Mouse (Mus musculus) gastrocnemius, postnatal 4 days (tissue): ENCODE data around the gene Cadm4. TPM values are rescaled to one million over a fixed set of nuclear protein-coding genes. Genes with fewer than 3 reads are reported as not detected.

ENCODE experiments used
- DNase-seq, 2 experiments: peaks; one replicate each; pipeline ENCODE4 v3.0.0; 2021 to 2022; ENCODE audit warnings: low spot score in 2 of 2, mixed read lengths in 2 of 2
- total RNA-seq, 2 experiments: library from RNA; stranded (reverse); gene quantifications; 2 replicates each; pipeline ENCODE4 v1.2.3; 2021

Gene Cadm4
- total RNA-seq, 2 experiments from 2014 or later: 18.6 to 21.3 TPM

DNA sequence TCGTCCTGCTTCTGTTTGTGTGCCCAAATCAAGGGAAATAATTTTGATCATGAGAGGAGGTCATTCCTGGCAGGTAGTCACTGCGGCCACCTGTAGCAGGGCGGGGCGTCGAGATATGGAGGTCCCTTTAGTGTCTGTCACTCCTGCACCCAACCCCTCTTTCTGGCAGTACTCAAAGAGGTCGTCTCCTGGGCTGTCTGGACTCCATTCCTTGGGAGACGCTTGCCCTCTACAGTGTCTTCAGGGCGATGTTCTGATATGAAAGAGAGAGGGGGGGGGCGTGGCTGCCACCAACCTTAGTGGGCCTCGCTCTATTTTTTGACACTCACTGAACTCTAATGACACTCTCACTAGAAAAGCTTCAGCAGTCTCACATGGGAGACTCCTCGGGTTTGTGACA is 47.8 kb downstream of the Cadm4 start:
- no peak for DNase-seq

DNA sequence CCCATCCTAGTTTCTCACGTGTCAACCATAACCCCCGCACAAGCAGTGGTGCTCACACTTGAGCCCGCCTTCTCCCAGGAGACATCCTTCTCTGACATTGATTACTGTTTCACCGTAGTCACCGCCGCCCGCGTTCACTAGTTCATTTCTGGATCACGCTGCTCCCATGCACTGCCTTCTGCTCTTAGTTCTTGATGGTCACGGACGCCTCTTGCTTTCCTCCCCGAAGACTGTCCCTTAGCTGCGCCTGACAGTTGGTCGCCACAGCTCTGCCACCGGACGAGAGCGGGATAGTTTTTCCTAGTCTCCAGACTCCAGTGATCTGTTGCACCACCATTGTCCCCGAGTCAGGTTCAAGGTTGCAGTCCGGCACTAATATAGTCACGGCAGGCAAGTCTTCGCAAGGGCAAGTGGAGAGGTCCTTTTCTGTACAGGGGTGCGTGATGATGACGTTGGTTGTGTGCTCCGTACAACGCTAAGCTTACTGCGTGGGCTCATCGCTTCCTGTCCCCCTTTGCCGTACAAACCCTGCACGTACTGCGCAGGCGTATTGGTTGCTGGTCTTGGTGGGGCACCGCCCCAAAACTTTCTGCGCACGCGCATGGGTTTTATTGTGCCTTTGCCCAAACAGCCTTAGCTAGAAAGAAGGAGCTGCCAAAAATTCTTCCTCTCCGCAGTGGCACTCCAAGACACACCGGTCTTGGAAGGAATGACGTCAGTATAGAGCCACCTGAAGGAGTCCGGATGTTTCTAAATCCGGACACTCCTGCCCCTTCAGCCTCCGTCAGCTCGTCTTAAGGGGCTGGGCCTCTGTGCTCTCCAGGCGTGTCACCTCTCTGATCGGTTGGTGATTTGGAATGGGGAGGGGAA is 48.5 kb downstream of the Cadm4 start, which contains the start of gene Irgq:
Gene Irgq (plus strand): TSS at position 628 of the 870 bp plus-strand sequence.
- peak; percentile 98 for DNase-seq

DNA sequence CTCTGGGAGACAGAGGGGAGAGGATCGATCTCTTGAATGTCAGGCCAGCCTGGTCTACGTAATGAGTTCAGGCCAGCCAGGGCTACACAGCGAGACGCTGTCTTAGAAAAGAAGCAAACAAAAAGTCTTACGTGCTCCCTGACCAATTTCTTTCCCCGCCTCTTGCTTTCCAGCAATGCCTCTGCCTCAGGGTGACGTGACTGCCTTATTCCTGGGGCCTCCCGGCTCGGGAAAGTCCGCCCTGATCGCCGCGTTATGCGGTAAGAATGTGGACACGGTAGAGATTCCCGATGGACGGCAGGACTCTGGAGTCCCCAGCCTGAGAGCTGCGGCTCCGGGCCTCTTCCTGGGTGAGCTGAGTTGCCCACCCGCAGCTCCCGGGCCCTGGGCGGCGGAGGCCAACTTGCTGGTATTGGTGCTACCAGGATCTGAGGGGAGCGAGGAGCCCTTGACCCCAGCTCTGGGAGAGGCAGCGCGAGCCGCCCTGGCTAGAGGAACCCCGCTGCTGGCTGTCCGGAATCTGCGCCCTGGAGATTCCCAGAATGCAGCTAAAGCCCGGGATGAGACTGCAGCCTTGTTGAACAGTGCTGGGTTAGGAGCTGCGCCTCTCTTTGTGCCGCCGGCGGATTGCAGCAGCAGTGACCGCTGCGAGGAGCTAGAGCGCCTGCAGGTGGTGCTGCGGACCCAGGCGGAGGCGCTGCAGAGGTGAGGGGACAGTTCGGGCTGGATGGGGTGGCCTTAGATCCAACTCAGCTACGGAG is 49.6 kb downstream of the Cadm4 start:
- DNase-seq: peak; percentile 59 to 82

DNA sequence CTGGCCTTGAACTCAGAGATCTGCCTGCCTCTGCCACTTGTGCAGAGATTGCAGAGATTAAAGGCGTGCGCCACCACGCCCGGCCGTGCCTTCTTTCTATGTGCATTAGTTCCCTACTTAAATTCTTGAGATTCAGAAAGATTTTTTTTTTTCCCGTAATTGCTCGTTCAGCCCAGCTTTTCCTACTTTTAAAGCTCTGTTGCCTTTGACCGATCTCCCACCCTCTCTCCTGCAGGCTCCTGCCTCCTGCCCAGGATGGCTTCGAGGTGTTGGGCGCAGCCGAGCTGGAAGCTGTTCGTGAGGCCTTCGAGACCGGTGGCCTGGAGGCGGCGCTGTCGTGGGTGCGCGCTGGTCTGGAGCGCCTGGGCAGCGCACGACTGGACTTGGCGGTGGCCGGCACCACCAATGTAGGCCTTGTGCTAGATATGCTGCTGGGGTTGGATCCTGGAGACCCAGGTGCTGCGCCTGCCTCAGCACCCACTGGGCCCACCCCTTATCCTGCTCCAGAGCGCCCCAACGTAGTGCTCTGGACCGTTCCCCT is 51.3 kb downstream of the Cadm4 start:
- DNase-seq: no peak

DNA sequence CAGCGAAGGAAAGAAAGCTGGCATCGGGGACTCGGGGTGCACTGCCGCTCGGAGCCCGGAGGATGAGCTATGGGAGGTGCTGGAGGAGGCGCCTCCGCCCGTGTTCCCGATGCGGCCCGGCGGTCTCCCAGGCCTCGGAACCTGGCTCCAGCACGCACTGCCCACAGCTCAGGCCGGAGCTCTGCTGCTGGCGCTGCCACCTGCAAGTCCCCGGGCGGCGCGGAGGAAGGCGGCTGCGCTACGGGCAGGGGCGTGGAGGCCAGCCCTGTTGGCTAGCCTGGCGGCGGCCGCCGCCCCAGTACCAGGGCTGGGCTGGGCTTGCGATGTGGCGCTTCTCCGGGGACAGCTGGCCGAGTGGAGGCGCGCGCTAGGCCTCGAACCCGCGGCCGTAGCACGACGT is 52.0 kb downstream of the Cadm4 start:
- DNase-seq: no peak

DNA sequence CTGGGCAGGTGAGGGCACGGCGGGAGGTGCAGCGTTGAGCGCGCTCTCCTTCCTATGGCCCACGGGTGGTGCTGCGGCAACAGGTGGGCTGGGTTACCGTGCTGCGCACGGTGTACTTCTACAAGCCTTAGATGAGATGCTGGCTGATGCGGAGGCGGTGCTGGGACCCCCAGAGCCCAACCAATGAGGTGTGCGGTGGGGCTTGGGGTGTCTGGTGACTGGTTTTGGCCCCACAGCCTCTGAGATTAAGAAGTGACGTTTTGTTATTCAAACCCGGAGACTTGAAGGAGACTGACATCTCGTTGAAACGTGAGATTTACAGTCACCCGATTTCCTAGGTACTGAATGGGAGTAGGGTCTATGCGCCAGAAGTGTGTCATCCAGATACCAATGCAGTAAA is 52.5 kb downstream of the Cadm4 start:
- DNase-seq: no peak

DNA sequence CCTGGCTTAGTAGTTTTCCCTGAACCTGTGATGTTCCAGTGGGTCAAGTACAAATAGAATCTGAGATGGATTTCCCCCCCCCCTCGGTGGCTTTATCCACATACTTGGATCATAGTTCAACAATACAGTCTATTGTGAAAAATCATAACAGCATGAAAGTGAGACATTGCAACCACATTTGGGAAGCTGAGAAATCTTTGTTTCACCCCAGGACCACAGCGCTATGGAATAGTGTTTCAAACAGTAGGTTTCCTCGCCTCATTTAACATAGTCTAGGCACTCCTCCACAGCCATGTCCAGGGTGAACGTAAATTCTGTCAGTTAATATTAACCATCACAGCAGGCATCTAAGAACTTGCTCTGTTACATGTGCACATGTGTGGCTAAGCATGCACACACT is 55.3 kb downstream of the Cadm4 start:
- no peak for DNase-seq

DNA sequence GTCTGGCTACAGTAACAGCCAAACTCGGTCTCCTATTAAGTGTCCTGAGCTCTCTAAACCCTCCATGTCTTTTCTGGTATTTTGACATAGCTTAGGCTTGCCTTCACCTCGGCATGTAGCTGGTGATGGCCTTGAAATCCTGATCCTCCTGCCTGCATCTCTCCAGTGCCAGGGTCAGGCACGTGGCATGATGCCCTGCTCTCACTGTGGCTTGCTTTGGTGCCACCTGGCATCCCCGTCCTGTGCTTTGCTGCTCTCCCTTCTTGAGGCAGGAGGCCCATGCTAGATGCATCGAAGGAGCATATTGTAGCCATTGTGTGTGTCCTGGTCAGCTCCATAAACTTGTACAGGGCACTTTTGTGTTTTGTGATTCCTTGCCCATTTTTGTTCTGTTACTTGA is 55.8 kb downstream of the Cadm4 start:
- DNase-seq: no peak

DNA sequence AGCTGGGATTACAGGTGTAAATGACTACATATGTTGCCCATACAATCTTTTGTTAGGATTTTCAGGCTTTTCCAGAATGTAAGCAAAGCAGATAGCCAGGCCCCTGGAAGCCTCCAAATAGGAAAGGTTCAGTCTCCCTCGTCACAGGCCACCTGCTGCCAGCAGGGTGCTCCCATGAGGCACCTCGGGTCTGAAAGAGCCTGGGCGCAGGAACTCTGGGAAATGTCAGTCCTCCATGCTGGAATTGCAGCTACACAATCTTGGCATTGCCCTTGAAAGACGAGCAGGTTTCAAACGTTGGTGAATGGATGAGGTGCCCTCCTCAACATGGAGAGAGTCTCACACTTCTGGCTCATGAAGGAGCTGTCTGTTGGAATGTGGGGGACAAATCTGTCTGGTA is 56.3 kb downstream of the Cadm4 start:
- DNase-seq: no peak

DNA sequence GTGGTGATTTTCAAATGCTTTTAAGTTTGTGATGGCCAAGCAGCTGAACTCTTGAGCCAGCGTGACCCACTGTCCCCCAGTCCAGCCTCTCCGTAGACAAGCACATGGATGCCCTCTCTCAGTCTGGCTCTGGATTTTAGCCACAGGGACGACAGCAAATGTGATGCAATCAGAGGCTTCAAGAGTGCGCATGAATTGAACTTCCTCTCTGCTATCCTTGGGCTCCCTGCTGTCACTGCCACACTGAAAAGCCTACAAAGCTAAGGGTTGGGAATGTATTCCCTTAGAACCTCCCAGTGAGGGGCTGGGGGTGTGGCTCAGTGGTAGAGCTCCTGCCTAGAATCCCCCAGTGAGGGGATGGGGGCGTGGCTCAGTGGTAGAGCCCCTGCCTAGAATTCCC is 56.9 kb downstream of the Cadm4 start:
- DNase-seq: no peak

DNA sequence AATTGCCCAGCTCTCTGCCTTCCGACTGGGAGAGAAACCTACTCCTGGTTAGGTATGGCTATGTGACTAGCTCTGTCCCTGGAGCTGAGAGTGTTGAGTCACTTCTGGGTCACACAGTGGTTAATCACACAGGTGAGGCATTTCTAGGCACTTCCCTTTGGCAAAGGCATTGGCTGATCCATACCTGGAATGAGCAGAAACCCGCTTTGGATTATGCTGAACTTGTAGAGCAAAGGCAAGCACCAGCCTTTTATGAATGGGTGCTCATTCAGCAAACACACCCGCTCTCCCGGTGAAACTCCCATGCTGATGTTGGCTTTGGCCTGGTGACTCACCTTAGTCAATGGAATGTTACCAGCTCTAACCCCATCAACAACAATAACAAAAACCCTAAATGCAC is 57.9 kb downstream of the Cadm4 start:
- DNase-seq: no peak

DNA sequence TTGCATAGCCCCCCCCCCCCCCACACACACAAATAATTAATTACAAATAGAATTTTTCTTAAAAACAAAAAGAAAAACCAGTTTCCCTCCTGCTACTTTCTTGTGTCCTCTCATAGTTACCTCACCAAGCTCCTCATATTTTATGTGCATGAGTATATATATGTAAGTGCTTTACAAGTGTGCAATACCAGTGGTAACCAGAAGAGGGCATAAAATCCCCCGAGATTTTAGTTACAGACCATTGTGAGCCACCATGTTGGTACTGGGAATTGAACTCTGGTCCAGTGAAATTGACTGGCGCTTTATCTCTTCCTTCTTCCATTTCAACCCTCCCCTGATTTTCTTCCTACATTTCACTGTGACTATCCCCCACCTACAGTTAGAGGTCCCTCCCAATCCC is 62.7 kb downstream of the Cadm4 start:
- no peak for DNase-seq

DNA sequence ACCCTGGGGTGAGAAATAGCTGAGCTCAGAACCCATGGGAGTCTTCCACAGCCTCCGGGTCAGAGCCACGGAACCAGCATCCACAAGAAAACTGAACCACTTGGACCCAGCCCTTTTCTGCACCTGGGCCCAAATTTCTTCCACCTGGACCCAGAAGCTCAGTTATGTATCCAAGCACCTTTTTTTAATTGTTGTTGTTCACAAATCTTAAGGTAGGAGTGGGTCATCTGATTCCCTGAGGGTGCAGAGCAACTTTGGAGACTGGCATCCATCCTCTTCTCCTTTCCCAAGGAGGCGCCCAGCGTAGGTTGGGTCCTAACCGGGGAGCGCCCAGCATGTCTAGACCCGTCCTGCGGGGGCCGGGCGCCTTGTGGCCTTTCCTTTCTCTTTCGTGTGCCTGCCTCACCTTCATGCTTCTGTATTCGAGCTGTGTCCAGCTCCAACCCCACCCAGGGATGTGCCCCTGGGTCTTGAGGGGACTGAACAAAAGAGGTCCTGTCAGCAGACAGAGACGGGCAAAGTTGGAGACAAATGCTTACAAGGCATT is 64.3 kb downstream of the Cadm4 start, which contains the start of the genes Pinlyp and Xrcc1:
Gene Pinlyp (minus strand): TSS at position 51 of the 547 bp plus-strand sequence.
Gene Xrcc1 (plus strand): TSS at position 222 of the 547 bp plus-strand sequence.
- no peak for DNase-seq

DNA sequence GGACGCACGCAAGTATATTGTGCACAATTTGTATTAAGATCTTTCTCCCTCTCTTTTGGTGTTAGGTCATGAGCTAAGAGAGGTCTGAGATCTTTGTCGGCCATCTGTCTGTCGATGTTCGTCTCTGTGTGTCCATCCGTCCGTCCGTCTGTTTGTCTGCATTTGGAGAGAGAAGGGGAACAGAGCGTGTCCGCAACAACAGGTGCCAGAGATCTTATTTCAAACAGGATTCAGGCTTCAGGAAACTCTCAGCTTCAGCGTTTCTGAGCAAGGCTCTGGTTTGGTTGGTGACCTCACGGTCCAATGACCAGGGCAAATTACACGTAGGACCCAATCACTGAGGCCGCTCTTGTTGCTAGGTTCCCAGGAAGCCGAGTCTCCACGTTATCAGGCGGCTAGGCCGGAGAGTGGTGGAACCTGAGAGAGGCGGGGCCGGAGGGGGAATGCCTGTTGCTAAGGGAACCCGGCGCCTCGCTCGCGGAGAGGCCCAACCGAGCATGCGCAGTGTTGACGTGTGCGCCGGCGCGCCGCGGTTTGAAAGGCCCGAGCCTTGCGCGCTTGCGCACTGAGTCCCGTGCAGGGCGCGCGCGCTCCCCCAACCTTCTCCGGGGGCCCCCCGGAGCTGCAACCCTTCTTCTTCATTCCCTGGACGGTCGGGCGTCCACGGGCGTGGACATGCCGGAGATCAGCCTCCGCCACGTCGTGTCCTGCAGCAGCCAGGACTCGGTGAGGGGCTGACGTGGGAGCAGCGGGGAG is 65.0 kb downstream of the Cadm4 start:
- peak; percentile 99 for DNase-seq

DNA sequence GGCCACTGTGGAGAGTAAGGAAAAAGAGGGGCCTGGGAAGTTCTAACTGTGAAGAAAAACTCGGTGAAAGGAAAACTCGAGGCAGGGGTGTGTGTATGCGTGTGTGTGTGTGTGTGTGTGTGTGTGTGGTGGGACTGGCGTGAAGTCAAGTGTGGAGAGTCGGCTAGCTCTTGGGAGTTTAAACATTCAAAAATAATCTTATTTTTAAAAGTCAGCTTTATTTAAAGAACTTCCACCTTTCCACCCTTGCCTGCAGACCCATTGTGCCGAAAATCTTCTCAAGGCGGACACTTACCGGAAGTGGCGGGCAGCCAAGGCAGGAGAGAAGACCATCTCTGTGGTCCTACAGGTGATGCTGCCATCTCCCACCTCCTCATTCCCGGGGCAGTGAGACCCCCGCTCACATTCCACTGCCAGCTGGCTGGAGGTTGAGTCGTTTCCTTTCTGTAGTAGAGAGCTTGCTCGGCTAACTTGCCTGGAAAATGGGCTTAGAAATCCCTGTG is 65.8 kb downstream of the Cadm4 start:
- no peak for DNase-seq

DNA sequence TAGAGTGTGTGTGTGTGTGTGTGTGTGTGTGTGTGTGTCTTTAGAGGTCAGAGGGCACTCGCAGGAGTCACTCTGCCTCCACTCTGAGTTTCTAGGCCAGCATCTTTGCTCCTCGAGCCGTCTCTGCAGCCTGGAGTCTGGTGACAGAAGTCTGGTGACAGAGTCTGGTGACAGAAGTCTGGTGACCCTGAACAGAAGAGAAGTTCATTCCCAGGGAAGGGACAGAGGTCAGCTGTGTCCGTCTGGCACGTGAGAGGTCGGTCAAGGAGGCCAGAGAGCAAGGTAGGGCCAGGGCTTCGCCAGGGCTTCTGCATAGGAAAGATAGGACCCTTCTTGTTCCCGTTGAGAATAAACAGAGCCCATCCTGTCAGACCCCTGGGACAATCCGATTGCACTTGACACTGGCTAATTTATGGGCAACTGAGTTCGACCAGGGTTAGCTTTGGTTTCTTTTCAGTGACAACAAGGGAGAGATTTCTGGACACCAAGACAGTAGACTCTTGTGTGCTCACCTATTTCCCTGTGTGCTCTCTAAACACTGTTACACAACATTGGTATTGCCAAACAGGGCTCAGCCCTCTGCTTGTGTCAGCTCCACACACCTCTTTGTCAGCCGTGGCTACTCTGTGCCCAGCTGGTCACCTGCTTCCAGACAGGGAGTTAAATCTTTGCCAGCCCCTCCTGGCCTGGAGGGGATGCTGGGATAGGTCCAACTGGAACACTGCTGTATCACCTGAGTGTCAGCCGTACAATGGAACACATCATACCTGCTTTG is 70.3 kb downstream of the Cadm4 start:
- DNase-seq: no peak
